Mouse (Mus musculus): ENCODE data around the gene Gm6205. TPM values are rescaled to one million over a fixed set of nuclear protein-coding genes. Genes with fewer than 3 reads are reported as not detected.
"Not testable (repeated sequence)": the region's sequence is repeated elsewhere in the genome, so short reads cannot be mapped to it uniquely, and the experiment has no call there.

The Gm6205 gene
- not detected in 2 replicates for polyA plus RNA-seq (2012; rRNA removed)

DNA sequence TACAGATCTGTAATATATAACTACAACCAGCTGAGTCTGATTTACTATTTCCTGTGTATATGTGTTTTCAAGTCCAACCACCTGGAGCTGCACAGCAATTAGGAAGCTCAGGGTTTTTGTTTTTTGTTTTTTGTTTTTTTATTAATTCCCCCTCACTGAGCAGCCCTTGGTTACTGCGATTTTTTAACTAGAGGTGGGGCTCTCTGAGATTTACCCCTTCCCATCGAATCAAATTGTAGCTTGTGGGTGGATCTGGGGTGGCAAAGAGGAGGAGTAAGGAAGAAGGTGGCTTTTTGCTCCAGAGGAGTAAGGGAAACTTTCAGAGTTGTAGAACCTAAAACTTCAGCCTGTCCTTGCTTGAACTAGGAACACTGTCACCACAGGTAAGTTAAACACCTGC, at the start of gene Gm6205:
Gene Gm6205 (plus strand): TSS at position 301 of the 400 bp plus-strand sequence.
- not testable (repeated sequence) for DNase-seq (ENCODE audit: low read depth)

DNA sequence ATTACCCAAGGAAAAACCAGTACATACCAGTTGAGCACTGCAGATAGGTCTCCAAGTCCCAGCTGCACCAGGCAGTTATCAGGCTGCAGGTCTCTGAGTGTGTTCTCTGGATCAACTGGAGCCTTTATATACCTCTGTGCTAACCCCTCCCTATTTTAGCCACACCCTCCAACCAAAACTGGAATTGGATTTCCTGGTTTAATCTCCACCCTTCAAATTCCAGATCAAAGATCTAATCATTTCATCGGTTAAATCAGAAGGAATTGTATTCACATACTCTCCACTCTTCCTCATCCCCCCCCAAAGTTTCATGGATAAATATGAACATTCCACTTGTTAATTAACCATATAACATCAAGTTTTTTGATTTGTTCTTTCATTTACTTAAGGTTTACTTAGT, 31.9 kb upstream of the Gm6205 start, which contains the start of gene Gm3147:
Gene Gm3147 (minus strand): TSS at position 101 of the 400 bp plus-strand sequence.
- DNase-seq (ENCODE audit: low read depth): not testable (repeated sequence)

- not testable (repeated sequence) for DNase-seq (ENCODE audit: low read depth)
These were observed 24.5 kb upstream of the Gm6205 start, which contains the start of gene Gm6509 for GRCm38 (mm10) chr5:94623679-94624078. Gene Gm6509 (plus strand): TSS chr5:94623979.

Other genes with a start within 250 kb of the Gm6205 start
- gene Gm7682, start 202.6 kb upstream of the Gm6205 start, polyA plus RNA-seq (2012; rRNA removed): not detected in 2 replicates
- not detected in 2 replicates for gene Gm3139, start 122.1 kb upstream of the Gm6205 start, polyA plus RNA-seq (2012; rRNA removed)
- gene Gm3147, start 32.0 kb upstream of the Gm6205 start, polyA plus RNA-seq (2012; rRNA removed): not detected in 2 replicates
- not detected in 2 replicates for gene Gm6509, start 24.4 kb upstream of the Gm6205 start, polyA plus RNA-seq (2012; rRNA removed)
- gene Gm3183, start 217.1 kb downstream of the Gm6205 start, polyA plus RNA-seq (2012; rRNA removed): not detected in 2 replicates